Mouse (Mus musculus): ENCODE data around the gene Tmem95. TPM values are rescaled to one million over a fixed set of nuclear protein-coding genes. Genes with fewer than 3 reads are reported as not detected.

Tmem95 gene
- total and polyA plus RNA-seq, 3 experiments: not detected

DNA sequence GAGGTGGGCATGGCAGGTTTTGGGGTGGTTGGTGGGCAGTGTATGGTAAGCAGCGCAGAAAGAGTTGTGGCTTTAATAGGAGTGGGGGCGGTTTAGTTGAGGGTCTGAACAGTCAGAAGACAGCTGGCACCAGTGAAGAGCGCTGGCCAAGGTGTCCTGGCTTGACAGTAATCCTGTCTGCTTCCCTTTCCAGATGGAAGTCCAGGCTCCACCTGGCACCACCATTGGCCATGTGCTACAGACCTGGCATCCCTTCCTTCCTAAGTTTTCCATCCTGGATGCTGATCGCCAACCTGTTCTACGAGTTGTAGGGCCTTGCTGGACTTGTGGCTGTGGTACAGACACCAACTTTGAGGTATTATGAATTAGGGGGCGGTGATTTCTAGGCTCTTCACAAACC is 29.8 kb downstream of the Tmem95 start:
- H3K9ac ChIP-seq (ENCODE audit: insufficient read depth, low read depth): no peak overlapping the region
- H3K27me3 ChIP-seq (replicated peaks): no peaks in the 10 kb centered on the region
- in situ Hi-C loops (cut with MboI; ENCODE audit: low pct_ligation_motif_present, low pct_unique_long_range_greater_than_20kb, low sequenced_read_pairs) (no loop called here), dilution Hi-C loops (cut with MboI; ENCODE audit: extremely low pct_ligation_motif_present, extremely low pct_unique_long_range_greater_than_20kb, low sequenced_read_pairs) (no loop called here)
- H3K9me3 ChIP-seq (replicated peaks; ENCODE audit: low read length): no peaks in the 10 kb centered on the region
- H3K36me3 ChIP-seq (replicated peaks in 1 of 2; ENCODE audit: control insufficient read depth in 1 of 2, insufficient read depth in 1 of 2, low read length in 1 of 2): peaks cover 0 to 47% of the 10 kb centered on the region in 2 experiments
- TF ChIP-seq ZNF384 (IDR thresholded peaks at IDR 0.05; ENCODE audit: low read depth, low read length) (no peak), USF2 (conservative IDR thresholded peaks at IDR 0.05; ENCODE audit: low read depth, low read length) (no peak), CTCF (conservative IDR thresholded peaks at IDR 0.05 in 1 of 2, IDR thresholded peaks at IDR 0.05 in 1 of 2; ENCODE audit: low read depth in 2 of 2, low read length in 2 of 2) (no peak), MXI1 (IDR thresholded peaks at IDR 0.05; ENCODE audit: low read depth, low read length) (no peak), MYC (IDR thresholded peaks at IDR 0.05; ENCODE audit: low read depth, low read length) (no peak), MAFK (IDR thresholded peaks at IDR 0.05; ENCODE audit: insufficient replicate concordance, low read length) (no peak), TCF12 (IDR thresholded peaks at IDR 0.05; ENCODE audit: low read depth, low read length) (no peak), NELFE (IDR thresholded peaks at IDR 0.05; ENCODE audit: low read depth, low read length) (no peak), POLR2A (IDR thresholded peaks at IDR 0.05; ENCODE audit: low read depth, low read length) (no peak), KAT2A (IDR thresholded peaks at IDR 0.05; ENCODE audit: insufficient replicate concordance, low read length) (no peak)
- H3K4me2 ChIP-seq (ENCODE audit: insufficient read depth, low read depth, poor library complexity, severe bottlenecking): no peak overlapping the region
- no peak overlapping the region for H3K4me3 ChIP-seq (replicated peaks in 1 of 3; ENCODE audit: low read depth in 2 of 3, low read length in 2 of 3, poor library complexity in 1 of 3)
- H3K79me2 ChIP-seq (replicated peaks; ENCODE audit: control insufficient read depth, extremely low read depth, insufficient read depth, poor library complexity, severe bottlenecking): no peaks in the 10 kb centered on the region
- no peak overlapping the region for H3K27ac ChIP-seq (ENCODE audit: insufficient read depth, low read depth)
- peaks cover 5 to 24% of the 10 kb centered on the region in 2 experiments for H3K4me1 ChIP-seq (ENCODE audit: control insufficient read depth in 1 of 2, insufficient read depth in 2 of 2)
- DNase-seq (ENCODE audit: extremely low read depth): no peak

DNA sequence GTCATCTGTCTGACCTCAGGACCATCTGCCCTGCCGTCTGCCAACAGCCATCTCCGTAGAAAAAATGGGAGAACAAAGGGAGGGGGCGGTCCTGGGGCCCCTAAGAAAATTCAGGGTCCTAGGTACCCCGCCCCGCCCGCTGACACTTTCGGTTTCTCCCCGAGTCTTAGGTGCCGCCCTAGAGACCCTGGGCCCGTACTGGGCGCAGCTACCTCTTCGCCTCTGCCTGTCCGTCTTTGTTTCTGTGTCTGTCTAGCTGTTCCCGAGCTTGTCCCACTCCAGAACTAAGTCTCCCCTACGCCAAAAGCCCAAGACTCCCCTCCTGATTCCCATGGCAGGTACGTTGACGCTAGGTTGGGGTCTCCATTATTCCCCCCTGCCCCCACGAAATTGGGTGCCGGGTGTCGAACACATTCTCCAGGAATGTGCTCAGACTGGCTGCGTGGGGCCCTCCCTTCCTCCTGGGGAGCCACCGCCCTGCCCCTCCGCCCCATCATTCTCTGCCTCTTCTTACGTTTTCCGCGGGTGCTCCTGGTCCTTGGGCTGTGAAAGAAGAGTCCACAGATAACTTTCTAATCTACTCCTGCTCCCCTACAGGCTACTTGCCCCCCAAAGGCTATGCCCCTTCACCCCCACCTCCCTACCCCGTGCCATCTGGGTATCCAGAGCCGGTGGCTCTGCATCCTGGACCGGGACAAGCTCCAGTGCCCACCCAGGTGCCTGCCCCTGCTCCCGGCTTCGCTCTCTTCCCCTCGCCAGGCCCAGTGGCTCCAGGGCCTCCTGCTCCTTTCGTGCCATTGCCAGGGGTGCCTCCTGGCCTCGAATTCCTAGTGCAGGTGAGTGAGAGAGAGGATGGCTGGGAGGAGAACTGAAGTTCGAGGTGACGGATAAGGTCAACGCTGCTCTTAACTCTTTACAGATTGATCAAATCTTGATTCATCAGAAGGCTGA is 30.8 kb downstream of the Tmem95 start:
- dilution Hi-C loops (cut with MboI; ENCODE audit: extremely low pct_ligation_motif_present, extremely low pct_unique_long_range_greater_than_20kb, low sequenced_read_pairs) (no loop called here), in situ Hi-C loops (cut with MboI; ENCODE audit: low pct_ligation_motif_present, low pct_unique_long_range_greater_than_20kb, low sequenced_read_pairs) (no loop called here)
- Histone ChIP-seq H3K27ac (ENCODE audit: insufficient read depth, low read depth) (no peak overlapping the region), H3K27me3 (replicated peaks) (no peaks in the 10 kb centered on the region), H3K36me3 (replicated peaks in 1 of 2; ENCODE audit: control insufficient read depth in 1 of 2, insufficient read depth in 1 of 2, low read length in 1 of 2) (peaks cover 0 to 43% of the 10 kb centered on the region in 2 experiments), H3K9ac (ENCODE audit: insufficient read depth, low read depth) (peak overlapping the region; percentile 62), H3K79me2 (replicated peaks; ENCODE audit: control insufficient read depth, extremely low read depth, insufficient read depth, poor library complexity, severe bottlenecking) (no peaks in the 10 kb centered on the region), H3K4me3 (replicated peaks in 1 of 3; ENCODE audit: low read depth in 2 of 3, low read length in 2 of 3, poor library complexity in 1 of 3) (peak overlapping the region; percentile 61 to 72 (median 65)), H3K4me1 (ENCODE audit: control insufficient read depth in 1 of 2, insufficient read depth in 2 of 2) (peaks cover 5 to 28% of the 10 kb centered on the region in 2 experiments), H3K4me2 (ENCODE audit: insufficient read depth, low read depth, poor library complexity, severe bottlenecking) (peak overlapping the region; percentile 88), H3K9me3 (replicated peaks; ENCODE audit: low read length) (no peaks in the 10 kb centered on the region)
- no peak for TF ChIP-seq MAZ (IDR thresholded peaks at IDR 0.05; ENCODE audit: low read depth, low read length)
- TF ChIP-seq ZNF384 (IDR thresholded peaks at IDR 0.05; ENCODE audit: low read depth, low read length): peak; percentile 67
- no peak for TF ChIP-seq GABPA (IDR thresholded peaks at IDR 0.05; ENCODE audit: insufficient replicate concordance, low read depth, low read length)
- no peak for TF ChIP-seq HCFC1 (IDR thresholded peaks at IDR 0.05; ENCODE audit: low read depth, low read length)
- TF ChIP-seq MYC (IDR thresholded peaks at IDR 0.05; ENCODE audit: low read depth, low read length): no peak
- peak; percentile 34 for DNase-seq (ENCODE audit: extremely low read depth)

Data from CH12.LX (cell line).